Mouse (Mus musculus) mammary gland, adult 2 months (tissue): ENCODE measurements around the gene Atp6ap2. TPM values are rescaled to one million over a fixed set of nuclear protein-coding genes. Genes with fewer than 3 reads are reported as not detected.

ENCODE experiments used
- polyA plus RNA-seq: library from polyadenylated mRNA; depleted of rRNA; stranded (reverse); fragments of >200 nt; gene quantifications from 2 replicates; pipeline ENCODE4 v1.2.3, GENCODE M21; 2012; ENCODE audit warnings: low replicate concordance; rRNA removed

Atp6ap2 gene
- polyA plus RNA-seq, result 7.5 and 16.4 TPM in 2 replicates

GRCm38 (mm10) chrX:12587192-12587957 lies at the start of gene Atp6ap2:
Gene Atp6ap2, plus strand, starts transcription at chrX:12587801.

Other genes starting within 250 kb of the Atp6ap2 start
- 10.7 and 16.7 TPM in 2 replicates for gene 1810030O07Rik, start 85.9 kb downstream of the Atp6ap2 start, polyA plus RNA-seq
- 13.0 and 22.9 TPM in 2 replicates for gene Med14, start 174.3 kb downstream of the Atp6ap2 start, polyA plus RNA-seq